Mouse (Mus musculus): Measurements from ENCODE around the gene Rfng.
"Not testable (repeated sequence)": the region's sequence is repeated elsewhere in the genome, so short reads cannot be mapped to it uniquely, and the experiment has no call there.

The Rfng gene

DNA sequence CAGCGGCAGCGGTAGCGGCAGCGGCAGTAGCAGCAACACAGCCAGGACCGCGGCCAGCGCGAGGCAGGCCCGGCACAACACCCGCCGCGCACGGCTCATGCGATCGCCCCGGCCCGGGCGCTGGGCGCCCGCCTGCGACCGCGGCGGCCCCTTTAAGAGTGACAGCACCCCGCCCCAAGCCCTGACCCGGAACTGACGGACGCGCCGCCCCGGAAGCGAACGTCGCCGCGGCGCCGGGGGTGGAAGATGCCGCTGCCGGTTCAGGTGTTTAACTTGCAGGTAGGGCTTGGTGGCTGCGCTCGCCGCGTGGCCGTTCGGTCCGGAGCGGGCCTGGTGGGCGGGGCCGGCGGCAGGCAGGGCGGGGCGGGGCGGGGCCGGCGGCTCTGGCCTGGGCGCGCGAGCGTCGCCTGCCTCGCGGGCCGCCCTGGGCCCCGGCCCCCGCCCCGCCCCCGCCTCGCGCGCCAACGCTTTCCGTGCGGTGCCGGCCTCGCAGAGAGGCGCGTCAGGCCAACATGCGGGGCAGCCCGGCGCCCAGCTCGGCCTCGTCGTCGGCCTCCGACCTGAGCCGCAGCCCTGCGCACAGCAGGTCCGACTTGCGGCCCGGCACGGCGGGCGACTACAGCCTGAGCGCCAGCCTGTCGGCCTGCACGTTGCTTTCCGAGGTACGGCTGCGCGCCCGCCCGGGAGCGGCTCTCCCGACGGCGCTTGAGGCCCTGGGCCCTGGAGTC, at the start of gene Rfng, which contains the start of gene Gps1:
Gene Rfng (minus strand): TSS at position 144 of the 728 bp plus-strand sequence.
Gene Gps1 (plus strand): TSS at position 209 of the 728 bp plus-strand sequence.
- DNase-seq (ENCODE audit: low spot score), result peak; percentile 67

DNA sequence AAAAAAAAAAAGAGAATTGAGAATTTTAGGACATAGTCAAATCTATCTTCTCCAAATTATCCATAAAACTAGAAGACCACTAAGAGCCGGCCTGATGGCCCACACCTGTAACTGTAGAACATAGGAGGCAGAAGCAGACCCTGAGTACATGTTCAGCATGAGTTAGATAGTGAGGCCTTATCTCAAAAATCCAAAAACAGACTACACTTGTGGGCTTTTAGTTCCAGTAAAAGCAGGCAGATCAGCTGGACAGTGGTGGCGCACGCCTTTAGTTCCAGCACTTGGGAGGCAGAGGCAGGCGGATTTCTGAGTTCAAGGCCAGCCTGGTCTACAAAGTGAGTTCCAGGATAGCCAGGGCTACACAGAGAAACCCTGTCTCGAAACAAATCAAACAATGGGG, 49.0 kb upstream of the Rfng start:
- DNase-seq (ENCODE audit: low spot score), result not testable (repeated sequence)

DNA sequence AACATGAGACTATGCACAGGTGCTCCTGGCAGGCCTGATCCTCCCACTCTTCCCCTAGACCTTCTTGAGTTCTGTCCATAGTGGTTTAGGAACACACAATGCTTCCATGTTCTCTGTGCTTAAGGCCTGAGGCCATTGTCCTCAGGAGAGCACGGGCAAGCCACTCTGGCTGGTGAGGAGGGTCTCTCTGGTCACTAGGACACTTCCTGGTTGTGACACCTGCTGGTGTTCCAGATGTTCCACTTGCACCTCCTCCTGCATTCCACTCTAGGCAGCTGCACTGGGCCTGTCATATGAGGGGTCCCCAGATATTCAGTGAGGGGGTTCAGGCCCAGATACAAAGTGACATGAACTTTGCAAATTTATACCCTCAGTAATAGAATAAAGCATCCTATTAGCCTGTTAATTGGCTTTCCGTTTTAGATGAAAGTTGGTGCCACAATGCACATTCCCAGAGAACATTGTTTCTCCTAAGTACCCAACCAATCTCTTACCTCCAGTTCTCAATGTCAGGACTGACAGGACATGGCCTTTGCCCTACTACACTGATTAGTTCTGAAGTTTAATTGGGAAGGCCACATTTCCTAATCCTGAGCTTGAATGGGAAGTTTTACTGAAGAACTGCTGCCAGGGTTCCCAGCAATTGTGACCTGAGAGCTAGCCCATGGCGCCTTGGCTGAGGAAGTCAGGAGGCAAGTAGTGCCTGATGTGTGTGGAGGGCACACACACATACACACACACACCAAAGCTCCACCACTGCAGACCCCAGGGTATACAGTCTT, 47.8 kb upstream of the Rfng start:
- no peak for DNase-seq (ENCODE audit: low spot score)

DNA sequence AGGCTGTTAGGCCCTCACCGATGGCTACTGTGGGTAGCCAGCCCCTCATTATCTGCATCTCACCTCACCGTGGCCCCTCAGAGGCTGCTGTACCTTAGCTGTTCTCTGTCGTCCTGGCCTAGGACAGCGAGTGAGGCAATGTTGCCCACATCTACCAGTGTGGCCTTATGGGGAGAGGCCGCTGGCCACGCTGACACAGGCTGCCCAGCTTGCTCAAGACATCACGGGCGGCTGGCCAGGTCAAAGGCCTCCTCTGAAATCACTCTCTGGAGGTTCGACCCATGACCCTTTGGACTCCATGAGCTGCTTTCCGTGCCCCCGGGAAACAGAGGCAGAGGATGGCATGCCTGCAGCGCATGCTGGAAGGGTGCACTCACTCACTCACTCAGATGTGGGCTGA, 46.7 kb upstream of the Rfng start:
- no peak for DNase-seq (ENCODE audit: low spot score)

DNA sequence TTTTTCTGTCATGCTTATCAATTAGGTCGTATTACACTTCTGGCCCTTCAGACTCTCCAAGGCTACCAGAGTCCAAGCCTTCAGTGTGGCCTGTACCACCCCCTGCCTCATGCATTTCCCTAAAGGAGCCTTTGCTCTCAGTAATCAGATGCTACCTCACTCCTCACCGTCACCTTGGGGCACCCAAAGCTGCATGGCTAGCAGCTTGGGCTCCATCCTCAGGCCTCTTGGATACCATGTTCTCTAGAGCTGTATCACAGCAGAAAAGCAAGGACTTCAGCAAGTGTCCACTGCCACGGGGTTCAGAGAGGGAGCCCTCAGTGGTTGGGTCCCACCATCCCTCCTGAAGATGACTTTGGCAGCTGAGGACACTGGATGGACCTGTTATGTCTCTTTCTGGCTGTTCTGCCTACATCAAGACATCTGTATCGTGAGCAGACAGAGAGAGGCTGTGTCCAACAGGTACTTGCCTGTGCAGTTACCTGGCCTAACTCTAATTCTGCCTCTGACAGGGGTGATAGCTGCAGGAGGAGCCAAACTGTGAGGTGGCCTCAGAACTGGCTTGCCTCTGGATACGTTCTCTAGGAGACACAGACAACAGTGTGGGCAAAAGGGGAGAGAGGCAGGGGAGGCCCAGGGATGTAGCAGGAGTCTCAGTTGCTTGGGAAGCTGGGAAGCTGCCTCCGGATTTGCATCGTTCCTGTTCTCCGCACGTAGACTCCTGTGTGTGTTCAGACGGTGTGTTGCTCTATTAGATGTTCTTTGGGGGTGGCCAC, 45.9 kb upstream of the Rfng start:
- DNase-seq (ENCODE audit: low spot score), result no peak

DNA sequence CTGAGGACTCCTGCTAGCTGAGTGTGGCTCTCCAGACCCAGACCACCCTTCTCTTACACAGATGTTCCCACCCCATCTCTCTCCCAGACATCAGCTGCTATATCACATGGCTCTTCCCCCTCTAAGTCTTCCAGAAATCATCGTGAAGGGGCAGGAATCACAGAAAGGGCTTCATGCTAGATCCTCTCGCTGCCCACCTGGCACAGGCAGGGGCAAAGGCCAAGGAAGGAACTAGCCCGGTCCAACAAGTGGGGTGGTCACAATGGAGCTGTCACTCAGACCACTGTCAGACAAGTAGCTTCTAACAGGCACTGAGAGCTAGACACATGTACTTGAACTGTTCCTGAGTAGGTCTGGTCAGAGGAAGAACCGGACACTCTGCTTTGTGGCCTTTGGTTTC, 44.4 kb upstream of the Rfng start:
- DNase-seq (ENCODE audit: low spot score), result no peak

DNA sequence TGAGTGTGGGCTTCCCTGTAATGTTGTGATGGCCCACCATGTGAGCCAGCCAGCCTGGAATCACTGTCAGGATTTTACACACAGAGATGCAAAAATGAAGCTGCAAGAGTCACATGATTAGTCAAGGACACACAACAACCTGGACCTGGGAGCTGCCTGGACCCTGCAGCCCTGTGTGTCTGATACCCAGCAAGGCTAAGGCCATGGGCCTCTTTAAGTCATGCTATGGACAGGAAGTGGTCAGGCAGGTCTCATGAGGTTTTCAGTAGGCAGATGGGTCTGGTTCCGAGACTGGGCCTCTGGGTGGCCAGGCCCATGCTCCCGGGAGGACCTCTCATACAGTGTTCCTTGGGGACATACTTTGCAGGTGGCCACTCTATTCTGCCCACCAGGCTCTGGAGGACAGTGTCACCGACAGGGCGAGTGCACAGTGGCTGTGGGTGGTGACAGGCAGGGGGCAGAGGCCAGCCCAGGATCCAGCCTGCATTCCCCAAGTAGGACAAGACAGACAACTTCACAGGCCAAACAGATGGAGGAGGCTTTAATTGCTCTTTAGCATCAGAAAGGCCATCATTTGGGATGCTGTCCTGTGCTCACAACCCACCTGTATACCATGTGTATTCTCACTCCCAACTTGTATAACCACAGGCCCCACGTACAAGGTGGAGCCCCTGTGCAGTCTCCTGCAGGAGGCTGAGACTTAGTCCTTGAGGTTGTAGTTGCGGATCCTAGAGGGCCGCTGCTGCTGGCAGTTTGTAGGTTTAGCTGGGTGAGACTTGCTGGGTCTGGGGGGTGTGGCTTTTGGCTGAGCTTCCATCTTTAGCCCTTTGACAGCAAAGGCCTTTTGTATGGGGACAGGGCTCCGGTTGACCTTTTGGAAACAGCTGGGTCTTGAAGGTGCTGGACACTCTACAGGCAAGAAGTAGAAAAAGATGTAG, 42.3 kb upstream of the Rfng start:
- no peak for DNase-seq (ENCODE audit: low spot score)

DNA sequence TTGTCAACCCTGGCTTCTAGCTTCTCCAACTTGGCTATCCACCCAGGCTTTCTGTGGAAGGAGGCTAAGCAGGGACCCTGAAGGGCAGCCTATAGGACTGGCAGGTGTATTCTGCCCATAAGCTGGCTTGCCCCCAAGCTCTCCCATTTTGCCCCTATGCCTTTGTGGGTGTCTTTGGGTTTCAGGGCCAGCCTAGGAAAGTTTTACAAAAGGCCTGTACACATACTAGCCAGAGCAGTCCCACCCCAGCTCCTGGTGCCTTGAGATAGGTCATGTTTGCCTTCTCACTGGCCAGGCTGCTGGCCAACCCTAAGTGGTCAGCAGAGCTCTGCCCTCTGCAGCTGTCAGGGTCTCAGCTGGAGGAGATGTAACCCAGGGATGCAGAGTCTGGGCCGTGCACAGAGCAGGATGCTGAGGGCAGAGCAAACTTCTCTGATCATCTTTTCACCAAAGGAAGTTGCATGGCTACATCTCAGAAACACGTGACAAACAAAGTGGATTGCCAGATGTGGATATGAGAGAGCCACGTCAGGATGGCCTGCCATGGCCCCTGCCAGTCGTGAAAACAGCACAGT, 41.4 kb upstream of the Rfng start:
- DNase-seq (ENCODE audit: low spot score), result no peak

DNA sequence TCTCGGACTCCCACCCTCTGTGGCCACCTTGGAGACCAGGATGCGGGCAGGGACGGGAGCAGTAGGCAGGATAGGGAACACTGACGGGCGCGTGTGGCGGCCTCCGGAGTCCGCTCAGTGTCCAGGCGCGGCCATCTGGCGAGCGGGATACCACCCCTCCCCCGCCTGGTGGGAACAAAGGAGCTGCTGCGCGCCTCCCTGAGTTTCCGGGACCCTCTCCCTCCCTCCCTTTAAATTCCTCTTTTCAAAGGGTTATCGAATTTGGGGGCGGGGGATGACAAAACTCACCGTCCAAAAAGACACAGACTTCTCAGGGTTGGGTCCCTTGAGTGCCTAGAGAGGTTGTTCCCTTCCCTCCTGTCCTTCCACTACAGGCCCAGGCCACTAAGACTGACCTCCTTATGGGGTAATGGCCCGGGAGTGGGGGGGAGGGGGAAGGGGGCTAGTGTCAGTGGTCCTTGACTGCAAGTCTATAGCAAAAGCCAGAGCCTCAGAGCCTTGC, 40.8 kb upstream of the Rfng start:
- no peak for DNase-seq (ENCODE audit: low spot score)

DNA sequence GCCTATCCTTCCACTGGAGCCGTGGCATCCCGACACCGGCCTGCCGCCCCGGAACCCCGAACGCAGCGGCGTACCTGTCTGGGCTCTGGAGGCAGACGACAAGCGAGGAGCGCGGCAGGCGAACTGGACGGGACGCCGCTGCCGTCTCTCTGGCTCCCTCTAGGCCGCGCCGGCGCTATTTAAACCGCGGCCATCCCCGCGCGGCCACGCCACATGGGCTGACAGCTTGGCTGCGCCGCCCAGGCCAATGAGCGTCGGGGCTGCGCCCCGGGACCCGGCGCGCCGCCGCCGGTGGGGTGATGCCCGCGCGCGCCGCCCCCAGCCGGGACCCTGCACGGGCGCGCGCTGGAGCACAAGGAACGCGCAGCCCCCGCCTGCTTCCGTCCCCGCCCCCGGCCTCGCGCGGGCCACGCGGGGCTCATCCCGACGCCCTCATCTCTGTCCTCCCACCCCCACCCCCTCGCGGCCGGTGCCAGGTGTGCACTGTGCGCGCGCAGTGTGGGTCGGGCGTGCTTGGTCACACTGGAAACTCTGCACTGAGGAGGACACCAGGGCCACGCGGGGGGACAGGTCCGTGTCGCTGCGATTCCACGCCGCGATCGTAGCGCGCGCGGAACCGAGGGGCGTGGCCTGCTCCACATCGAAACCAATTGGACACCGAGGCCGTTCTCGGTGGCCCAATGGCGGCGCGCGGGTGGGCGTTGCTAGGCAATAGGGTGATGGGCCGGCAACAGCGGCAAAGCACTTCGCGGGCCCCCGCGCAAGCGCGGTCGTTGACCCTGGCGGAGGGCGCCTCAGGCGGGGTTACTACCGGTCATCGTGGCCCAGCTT, 40.2 kb upstream of the Rfng start, which contains the start of gene Fasn:
Gene Fasn (minus strand): TSS at position 592 of the 831 bp plus-strand sequence.
- peak; percentile 97 for DNase-seq (ENCODE audit: low spot score)

DNA sequence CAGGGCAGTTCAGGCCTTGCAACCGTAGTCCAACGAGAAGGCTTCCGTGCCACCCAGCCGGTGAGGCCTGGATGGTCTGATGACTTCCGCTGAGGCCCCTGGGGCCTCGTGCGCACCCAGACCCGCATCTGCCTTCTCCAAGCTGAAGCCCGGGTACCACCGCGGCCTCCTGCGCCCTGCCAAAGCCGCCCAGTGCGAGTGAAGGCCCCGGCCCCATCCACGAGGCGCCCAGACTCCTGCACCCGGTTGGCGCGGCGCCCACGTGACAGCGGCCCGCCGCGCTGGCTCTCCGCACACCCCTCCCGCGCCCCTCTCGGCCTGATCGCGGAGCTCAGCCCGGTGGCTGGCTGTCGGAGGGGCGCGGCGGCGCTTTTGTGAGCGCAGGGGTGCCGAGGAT, 39.5 kb upstream of the Rfng start:
- DNase-seq (ENCODE audit: low spot score), result peak; percentile 35

DNA sequence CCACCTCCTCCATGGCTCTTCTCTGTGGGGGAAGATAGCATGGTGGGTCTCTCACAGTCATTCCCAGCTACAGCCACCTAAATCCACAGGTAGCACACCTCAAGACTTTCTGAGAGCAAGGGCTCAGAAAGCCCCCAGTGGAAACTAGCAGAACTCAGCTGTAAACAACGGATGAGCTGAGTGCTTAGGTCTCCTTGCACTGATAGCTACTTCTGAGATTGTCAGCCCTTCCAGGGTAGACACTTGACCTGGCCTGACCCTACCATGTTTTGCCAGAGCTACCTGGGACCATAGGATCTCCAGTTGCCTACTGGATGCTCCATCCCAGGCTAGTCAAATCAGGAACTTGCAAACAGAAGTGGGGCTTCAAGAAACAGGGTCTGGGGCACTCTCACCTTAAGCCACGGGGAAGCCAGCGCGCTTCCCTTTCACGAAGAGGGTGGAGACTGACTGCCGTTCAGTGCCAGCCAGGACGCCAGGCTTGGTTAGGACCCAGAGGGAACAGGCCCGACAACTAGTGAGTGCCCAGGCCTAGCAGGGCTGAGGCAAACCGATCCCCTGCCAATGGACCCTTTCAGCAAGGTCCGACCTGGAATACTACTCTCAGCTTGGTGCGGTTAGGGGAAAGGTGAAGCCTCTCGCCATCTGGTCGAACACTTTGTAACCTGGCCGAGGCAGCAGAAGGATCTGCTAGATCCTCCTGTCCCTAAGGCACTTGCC, 39.0 kb upstream of the Rfng start:
- no peak for DNase-seq (ENCODE audit: low spot score)

DNA sequence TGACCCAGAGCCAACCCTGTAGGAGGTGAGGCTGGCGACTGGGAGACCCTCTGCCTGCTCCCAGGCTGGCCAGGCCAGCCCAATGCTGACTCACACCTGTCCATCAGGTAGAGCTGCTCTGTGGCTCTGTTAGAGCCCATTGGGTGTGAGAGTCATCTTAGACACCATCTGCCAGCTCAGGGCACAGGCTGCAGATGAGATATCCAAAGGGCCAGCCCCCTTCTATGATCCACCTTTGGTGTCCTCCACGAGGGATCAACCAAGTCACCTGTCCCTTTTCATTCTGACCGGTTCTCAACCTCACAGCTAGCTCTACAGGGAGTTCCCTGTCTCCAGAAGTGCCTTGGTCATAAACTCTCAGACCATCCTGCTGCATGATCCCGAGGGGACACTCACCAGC, 38.3 kb upstream of the Rfng start:
- DNase-seq (ENCODE audit: low spot score), result no peak

DNA sequence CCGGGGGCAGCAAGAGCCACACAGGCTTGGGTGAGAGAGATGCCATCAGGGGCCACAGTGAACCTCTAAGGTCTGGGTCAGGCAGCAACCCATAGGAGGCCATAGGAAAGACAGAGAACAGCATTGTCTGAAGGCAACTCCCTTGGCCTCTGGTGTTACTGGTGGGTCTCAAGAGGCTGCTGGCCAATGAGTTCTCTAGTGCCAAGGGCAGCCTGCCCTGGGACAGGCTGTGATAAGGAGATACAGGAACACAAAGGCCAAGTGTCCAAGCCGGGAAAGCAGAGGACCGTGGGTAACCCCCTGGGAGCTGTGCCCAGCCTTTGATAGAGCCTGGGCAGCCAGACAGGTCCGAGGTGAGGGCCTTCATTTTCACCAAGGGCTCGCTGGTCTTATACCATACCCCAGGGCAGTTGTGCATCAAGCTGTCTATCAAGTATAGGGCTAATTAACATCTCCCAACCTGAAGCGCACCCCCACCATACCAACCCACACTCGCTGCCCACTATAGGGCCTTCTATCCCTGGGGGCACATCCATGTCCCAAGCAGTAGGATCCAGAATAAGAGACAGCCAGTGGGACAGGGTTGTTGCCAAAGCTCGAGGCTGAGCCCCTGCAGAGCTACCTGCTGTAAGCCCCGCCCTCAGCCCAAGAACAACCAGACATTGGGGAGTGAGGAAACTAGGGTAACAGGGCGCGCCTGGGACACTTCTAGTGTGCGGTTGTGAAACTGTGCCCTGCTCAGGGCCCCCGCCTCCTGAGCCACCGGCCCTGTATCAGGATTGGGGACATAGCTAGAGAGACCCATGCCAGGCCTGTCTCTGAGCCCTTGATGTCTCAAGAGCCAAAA, 37.3 kb upstream of the Rfng start:
- DNase-seq (ENCODE audit: low spot score), result no peak

DNA sequence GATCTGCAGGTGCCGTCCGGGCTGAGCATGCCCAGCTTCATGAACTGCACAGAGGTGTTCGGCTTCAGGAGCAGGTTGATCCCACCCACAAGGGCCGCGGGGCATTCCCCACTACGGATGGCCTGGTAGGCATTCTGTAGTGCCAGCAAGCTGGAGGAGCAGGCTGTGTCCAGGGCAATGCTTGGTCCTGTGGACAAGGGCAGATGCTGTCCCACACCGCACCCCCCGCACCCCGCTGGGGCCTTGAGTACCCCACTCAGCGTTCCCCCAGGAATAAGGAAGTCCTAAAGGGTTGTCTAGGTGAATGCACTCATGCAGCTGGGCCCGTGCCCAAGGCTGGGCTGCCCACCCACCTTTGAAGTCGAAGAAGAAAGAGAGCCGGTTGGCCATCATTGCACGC, 36.5 kb upstream of the Rfng start:
- DNase-seq (ENCODE audit: low spot score), result no peak

DNA sequence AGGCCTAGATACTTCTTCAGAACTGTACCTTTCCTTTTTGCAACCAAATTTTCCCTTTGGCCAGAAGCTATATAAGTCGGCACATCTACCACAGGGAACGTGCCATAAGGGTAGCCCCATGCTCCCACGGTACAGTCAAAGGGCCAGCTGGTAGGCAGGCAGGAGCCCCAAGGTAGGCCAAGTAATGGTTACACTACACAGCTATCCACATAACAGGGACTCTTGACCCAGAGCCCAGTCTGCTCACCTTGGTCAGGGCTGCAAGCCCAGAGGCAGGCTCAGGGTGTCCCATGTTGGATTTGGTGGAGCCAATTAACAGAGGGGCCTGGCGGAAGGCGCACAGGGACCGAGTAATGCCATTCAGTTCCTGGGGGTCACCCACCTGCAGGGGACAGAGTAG, 35.5 kb upstream of the Rfng start:
- no peak for DNase-seq (ENCODE audit: low spot score)

DNA sequence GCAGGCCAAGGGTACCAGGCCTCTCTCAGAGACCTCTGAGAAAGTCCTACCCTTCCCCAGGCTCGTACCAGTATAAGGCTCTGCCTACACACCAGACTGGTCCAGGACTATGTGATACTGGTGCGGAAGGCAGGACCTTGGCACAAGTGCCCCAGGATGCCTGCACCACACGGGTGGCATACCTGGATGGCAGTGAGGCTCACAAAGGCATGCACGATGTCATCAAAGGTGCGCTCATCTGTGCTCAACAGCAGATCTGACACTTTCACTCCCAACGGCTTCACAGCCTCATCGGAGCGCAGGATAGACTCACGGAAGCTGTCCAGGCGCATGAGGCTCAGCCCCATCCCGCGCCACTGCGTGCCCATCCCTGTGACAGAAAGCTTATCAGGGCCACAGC, 34.2 kb upstream of the Rfng start:
- DNase-seq (ENCODE audit: low spot score), result no peak

DNA sequence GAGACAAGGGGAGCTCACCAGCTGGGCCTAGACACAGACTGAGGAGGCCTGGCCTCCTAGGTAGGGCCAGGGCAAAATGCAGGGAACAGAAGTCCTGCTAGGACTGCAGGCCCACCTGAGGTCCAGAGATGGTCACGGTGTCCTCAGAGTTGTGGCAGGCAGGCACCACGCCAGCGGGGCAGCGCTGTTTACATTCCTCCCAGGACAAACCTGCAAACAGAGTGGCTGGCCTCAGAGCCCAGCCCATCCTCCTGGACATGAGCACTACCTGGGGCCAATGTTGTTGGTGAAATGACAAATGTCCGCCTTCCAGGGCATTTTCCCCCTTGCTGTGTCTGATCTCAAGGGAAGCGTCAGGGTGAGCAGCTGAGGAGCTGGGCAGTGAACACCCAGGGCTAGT, 33.4 kb upstream of the Rfng start:
- DNase-seq (ENCODE audit: low spot score), result no peak
